Mouse (Mus musculus): Measurements from ENCODE around the gene Mrpl35. TPM values are rescaled to one million over a fixed set of nuclear protein-coding genes. Genes with fewer than 3 reads are reported as not detected.

Mrpl35 gene
- total RNA-seq, 2 experiments from 2014 or later = 18.1 to 25.6 TPM

- no peak for ATAC-seq (ENCODE audit: poor library complexity, severe bottlenecking)
Measured at GRCm38 (mm10) chr6:71801011-71801713, 25.6 kb downstream of the Mrpl35 start.

- ATAC-seq (ENCODE audit: poor library complexity, severe bottlenecking) = no peak
Measured at GRCm38 (mm10) chr6:71799391-71799790, 27.4 kb downstream of the Mrpl35 start.

- ATAC-seq (ENCODE audit: poor library complexity, severe bottlenecking) = no peak
Measured at GRCm38 (mm10) chr6:71791771-71792170, 35.0 kb downstream of the Mrpl35 start.

GRCm38 (mm10) chr6:71788348-71788747 is 38.4 kb downstream of the Mrpl35 start:
- no peak for ATAC-seq (ENCODE audit: poor library complexity, severe bottlenecking)

- ATAC-seq (ENCODE audit: poor library complexity, severe bottlenecking) = no peak
Measured at GRCm38 (mm10) chr6:71783165-71783564, 43.6 kb downstream of the Mrpl35 start.

- no peak for ATAC-seq (ENCODE audit: poor library complexity, severe bottlenecking)
Measured at GRCm38 (mm10) chr6:71780431-71780830, 46.3 kb downstream of the Mrpl35 start.

- ATAC-seq (ENCODE audit: poor library complexity, severe bottlenecking) = no peak
Measured at GRCm38 (mm10) chr6:71779831-71780230, 46.9 kb downstream of the Mrpl35 start.

GRCm38 (mm10) chr6:71778016-71778415 is 48.8 kb downstream of the Mrpl35 start:
- no peak for ATAC-seq (ENCODE audit: poor library complexity, severe bottlenecking)

GRCm38 (mm10) chr6:71772636-71773208 is 54.0 kb downstream of the Mrpl35 start:
- no peak for ATAC-seq (ENCODE audit: poor library complexity, severe bottlenecking)

- no peak for ATAC-seq (ENCODE audit: poor library complexity, severe bottlenecking)
Measured at GRCm38 (mm10) chr6:71772156-71772555, 54.6 kb downstream of the Mrpl35 start.

- ATAC-seq (ENCODE audit: poor library complexity, severe bottlenecking) = no peak
Measured at GRCm38 (mm10) chr6:71771282-71771681, 55.5 kb downstream of the Mrpl35 start.

- no peak for ATAC-seq (ENCODE audit: poor library complexity, severe bottlenecking)
Measured at GRCm38 (mm10) chr6:71770856-71771255, 55.9 kb downstream of the Mrpl35 start.

- no peak for ATAC-seq (ENCODE audit: poor library complexity, severe bottlenecking)
Measured at GRCm38 (mm10) chr6:71769901-71770690, 56.7 kb downstream of the Mrpl35 start.

- ATAC-seq (ENCODE audit: poor library complexity, severe bottlenecking) = no peak
Measured at GRCm38 (mm10) chr6:71767761-71768160, 59.0 kb downstream of the Mrpl35 start.

Other genes starting within 250 kb of the Mrpl35 start
- 43.3 and 51.1 TPM in 2 replicates for gene Kdm3a, start 194.0 kb downstream of the Mrpl35 start, total RNA-seq (2015)
- 36.6 and 47.5 TPM in 2 replicates for gene Kdm3a, start 194.0 kb downstream of the Mrpl35 start, total RNA-seq (2017)
- gene Reep1, start 119.4 kb downstream of the Mrpl35 start, total RNA-seq (2015) = 0.05 TPM in 1 of 2 replicates, not detected in the other
- 0.15 TPM in 1 of 2 replicates, not detected in the other for gene Reep1, start 119.4 kb downstream of the Mrpl35 start, total RNA-seq (2017)
- 97.2 and 101 TPM in 2 replicates for gene Immt, start 4.4 kb upstream of the Mrpl35 start, total RNA-seq (2015)
- 76.5 and 88.6 TPM in 2 replicates for gene Immt, start 4.4 kb upstream of the Mrpl35 start, total RNA-seq (2017)
- 49.9 and 52.8 TPM in 2 replicates for gene Ptcd3, start 81.8 kb upstream of the Mrpl35 start, total RNA-seq (2015)
- gene Ptcd3, start 81.8 kb upstream of the Mrpl35 start, total RNA-seq (2017) = 63.1 and 72.9 TPM in 2 replicates
- gene Polr1a, start 82.1 kb upstream of the Mrpl35 start, total RNA-seq (2015) = 17.3 and 20.6 TPM in 2 replicates
- gene Polr1a, start 82.1 kb upstream of the Mrpl35 start, total RNA-seq (2017) = 32.2 and 52.7 TPM in 2 replicates

All from megakaryocyte, adult 5-6 weeks (primary cell).